Mouse (Mus musculus) ES-E14 (cell line): Measurements from ENCODE around the gene Sult4a1.

Source experiments
- MAFK ChIP-seq: IDR thresholded peaks from 2 replicates; pipeline ENCODE4 v1.6.1; 2014; ENCODE audit warnings: mild to moderate bottlenecking, low read depth, low read length, inconsistent platforms; ENCODE audit not compliant: insufficient read depth
- ZNF384 ChIP-seq: IDR thresholded peaks from 2 replicates; pipeline ENCODE4 v1.6.1; 2012; ENCODE audit warnings: low read depth, low read length, inconsistent platforms

- TF ChIP-seq MAFK (no peak), ZNF384 (no peak)
Observed at GRCm38 (mm10) chr15:84120612-84121011, 15.1 kb upstream of the Sult4a1 start.
